Mouse (Mus musculus): ENCODE data around the gene Meis3. TPM values are rescaled to one million over a fixed set of nuclear protein-coding genes. Genes with fewer than 3 reads are reported as not detected.

Meis3 gene
- polyA plus RNA-seq, 1 experiment from 2014 or later, result 1.6 TPM

DNA sequence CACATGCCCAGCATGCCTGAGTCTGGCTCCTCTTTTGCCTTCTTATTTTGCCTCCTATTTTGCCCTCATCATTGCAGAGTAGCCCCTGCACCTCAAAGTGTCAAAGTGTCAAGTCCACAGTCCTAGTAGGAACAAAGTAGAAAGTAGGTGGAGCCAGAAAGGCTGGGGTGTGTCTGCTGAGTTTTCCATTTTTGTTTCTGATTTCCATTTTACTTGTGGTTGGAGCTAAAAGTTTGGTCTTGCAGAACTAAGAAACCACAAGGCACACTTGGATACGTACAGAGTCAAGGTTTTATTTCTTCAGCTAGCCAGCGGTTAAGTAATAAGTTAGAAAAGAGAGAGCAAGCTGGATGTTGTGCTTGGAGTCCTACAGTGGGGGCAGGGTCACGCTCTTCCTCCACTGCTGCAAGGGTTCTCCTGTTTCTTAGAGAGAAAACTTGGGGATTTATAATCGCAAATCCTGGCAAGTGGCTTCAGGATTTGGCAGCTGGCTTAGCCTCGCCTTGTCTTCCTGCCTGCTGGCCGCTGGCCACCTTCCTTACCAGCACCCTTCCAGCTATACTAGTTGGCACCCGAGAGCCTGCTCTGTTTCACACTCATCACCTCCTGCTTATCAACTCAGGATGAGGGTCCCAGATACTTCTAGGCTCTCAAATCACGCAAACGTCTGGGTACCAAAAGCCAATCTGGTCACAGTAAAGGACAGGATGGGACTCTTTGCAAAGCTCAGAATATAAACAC is 19.6 kb upstream of the Meis3 start:
- Histone ChIP-seq H3K9ac (ENCODE audit: low read depth, low read length) (no peak overlapping the region), H3K27me3 (ENCODE audit: control insufficient read depth, insufficient read depth, low read depth, low read length) (peaks cover 20% of the 10 kb centered on the region)
- 41% methylated on average over 9 of the region's 9 CpGs for WGBS (ENCODE audit: insufficient replicate concordance)

DNA sequence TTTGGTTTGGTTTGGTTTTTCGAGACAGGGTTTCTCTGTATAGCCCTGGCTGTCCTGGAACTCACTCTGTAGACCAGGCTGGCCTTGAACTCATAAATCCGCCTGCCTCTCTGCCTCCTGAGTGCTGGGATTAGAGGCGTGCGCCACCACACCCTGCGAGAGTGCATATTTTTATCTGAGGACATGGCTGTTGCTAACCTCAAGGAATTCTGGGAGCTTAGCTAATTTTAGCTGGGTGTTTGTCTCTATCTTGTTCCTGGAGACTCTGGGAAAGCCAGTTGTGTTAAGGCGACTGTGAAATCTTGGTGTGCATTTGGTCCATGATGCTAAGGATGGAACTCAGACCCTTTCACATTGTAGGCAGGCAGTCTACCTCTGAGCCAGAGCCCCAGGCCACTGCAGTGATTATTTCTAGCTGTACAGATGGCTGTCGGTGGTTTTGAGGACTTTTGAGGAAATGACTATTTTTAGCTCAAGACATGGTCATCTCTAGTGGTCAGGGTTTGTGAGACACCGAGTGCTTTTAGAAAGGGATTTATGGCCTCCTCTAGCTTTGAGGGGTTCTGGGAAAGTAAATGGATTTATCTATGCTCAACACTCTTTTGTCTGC is 18.7 kb upstream of the Meis3 start:
- H3K4me2 ChIP-seq (ENCODE audit: low read depth, low read length), result no peak overlapping the region
- H3K27ac ChIP-seq (ENCODE audit: low read length), result no peak overlapping the region
- H3K36me3 ChIP-seq (ENCODE audit: control insufficient read depth, insufficient read depth), result no peaks in the 10 kb centered on the region
- H3K9ac ChIP-seq (ENCODE audit: low read depth, low read length), result no peak overlapping the region
- H3K4me3 ChIP-seq (ENCODE audit: low read depth, low read length), result no peak overlapping the region
- ATAC-seq (ENCODE audit: low read depth), result no peak
- H3K9me3 ChIP-seq (replicated peaks; ENCODE audit: control insufficient read depth, low read length), result no peaks in the 10 kb centered on the region
- H3K27me3 ChIP-seq (ENCODE audit: control insufficient read depth, insufficient read depth, low read depth, low read length), result peaks cover 22% of the 10 kb centered on the region
- 38% methylated on average over 8 of the region's 8 CpGs for WGBS (ENCODE audit: insufficient replicate concordance)
- no peaks in the 10 kb centered on the region for H3K4me1 ChIP-seq (ENCODE audit: control insufficient read depth, low read depth, low read length)

More for the DNA sequence above, 19.6 kb upstream of the Meis3 start:
- ATAC-seq (ENCODE audit: low read depth), result no peak
- H3K27ac ChIP-seq (ENCODE audit: low read length), result no peak overlapping the region
- no peaks in the 10 kb centered on the region for H3K9me3 ChIP-seq (replicated peaks; ENCODE audit: control insufficient read depth, low read length)
- H3K36me3 ChIP-seq (ENCODE audit: control insufficient read depth, insufficient read depth), result no peaks in the 10 kb centered on the region
- H3K4me1 ChIP-seq (ENCODE audit: control insufficient read depth, low read depth, low read length), result no peaks in the 10 kb centered on the region
- no peak overlapping the region for H3K4me2 ChIP-seq (ENCODE audit: low read depth, low read length)
- H3K4me3 ChIP-seq (ENCODE audit: low read depth, low read length), result no peak overlapping the region

GRCm38 (mm10) chr7:16158735-16159134 is 16.2 kb upstream of the Meis3 start:
- 8% methylated on average over 39 of the region's 39 CpGs for WGBS (ENCODE audit: insufficient replicate concordance)
- H3K4me3 ChIP-seq (ENCODE audit: low read depth, low read length), result no peak overlapping the region
- H3K27ac ChIP-seq (ENCODE audit: low read length), result no peak overlapping the region
- H3K9me3 ChIP-seq (replicated peaks; ENCODE audit: control insufficient read depth, low read length), result no peaks in the 10 kb centered on the region
- no peaks in the 10 kb centered on the region for H3K36me3 ChIP-seq (ENCODE audit: control insufficient read depth, insufficient read depth)
- no peaks in the 10 kb centered on the region for H3K4me1 ChIP-seq (ENCODE audit: control insufficient read depth, low read depth, low read length)
- H3K4me2 ChIP-seq (ENCODE audit: low read depth, low read length), result no peak overlapping the region
- no peak for ATAC-seq (ENCODE audit: low read depth)
- H3K27me3 ChIP-seq (ENCODE audit: control insufficient read depth, insufficient read depth, low read depth, low read length), result peaks cover 22% of the 10 kb centered on the region
- H3K9ac ChIP-seq (ENCODE audit: low read depth, low read length), result no peak overlapping the region

GRCm38 (mm10) chr7:16160702-16161101 is 14.2 kb upstream of the Meis3 start:
- H3K36me3 ChIP-seq (ENCODE audit: control insufficient read depth, insufficient read depth), result no peaks in the 10 kb centered on the region
- H3K27me3 ChIP-seq (ENCODE audit: control insufficient read depth, insufficient read depth, low read depth, low read length), result peaks cover 22% of the 10 kb centered on the region
- no peak overlapping the region for H3K27ac ChIP-seq (ENCODE audit: low read length)
- no peak; the same call in 1 of the 2 replicates for ATAC-seq (ENCODE audit: low read depth)
- no peak overlapping the region for H3K4me2 ChIP-seq (ENCODE audit: low read depth, low read length)
- no peak overlapping the region for H3K4me3 ChIP-seq (ENCODE audit: low read depth, low read length)
- no peaks in the 10 kb centered on the region for H3K9me3 ChIP-seq (replicated peaks; ENCODE audit: control insufficient read depth, low read length)
- no peaks in the 10 kb centered on the region for H3K4me1 ChIP-seq (ENCODE audit: control insufficient read depth, low read depth, low read length)
- 48% methylated on average over 3 of the region's 3 CpGs for WGBS (ENCODE audit: insufficient replicate concordance)
- no peak overlapping the region for H3K9ac ChIP-seq (ENCODE audit: low read depth, low read length)

- Histone ChIP-seq H3K9me3 (replicated peaks; ENCODE audit: control insufficient read depth, low read length) (no peaks in the 10 kb centered on the region), H3K4me2 (ENCODE audit: low read depth, low read length) (no peak overlapping the region), H3K27me3 (ENCODE audit: control insufficient read depth, insufficient read depth, low read depth, low read length) (peaks cover 22% of the 10 kb centered on the region), H3K9ac (ENCODE audit: low read depth, low read length) (no peak overlapping the region), H3K27ac (ENCODE audit: low read length) (no peak overlapping the region), H3K4me3 (ENCODE audit: low read depth, low read length) (no peak overlapping the region), H3K4me1 (ENCODE audit: control insufficient read depth, low read depth, low read length) (no peaks in the 10 kb centered on the region), H3K36me3 (ENCODE audit: control insufficient read depth, insufficient read depth) (no peaks in the 10 kb centered on the region)
- WGBS (ENCODE audit: insufficient replicate concordance), result 78% methylated on average over 9 of the region's 9 CpGs
- no peak for ATAC-seq (ENCODE audit: low read depth)
Measured at GRCm38 (mm10) chr7:16161302-16161701, 13.6 kb upstream of the Meis3 start.

GRCm38 (mm10) chr7:16162036-16162435 is 12.9 kb upstream of the Meis3 start:
- no peak overlapping the region for H3K9ac ChIP-seq (ENCODE audit: low read depth, low read length)
- ATAC-seq (ENCODE audit: low read depth), result no peak
- H3K27ac ChIP-seq (ENCODE audit: low read length), result no peak overlapping the region
- no peaks in the 10 kb centered on the region for H3K36me3 ChIP-seq (ENCODE audit: control insufficient read depth, insufficient read depth)
- WGBS (ENCODE audit: insufficient replicate concordance), result 57% methylated on average over 7 of the region's 7 CpGs
- no peak overlapping the region for H3K4me3 ChIP-seq (ENCODE audit: low read depth, low read length)
- no peak overlapping the region for H3K4me2 ChIP-seq (ENCODE audit: low read depth, low read length)
- peaks cover 22% of the 10 kb centered on the region for H3K27me3 ChIP-seq (ENCODE audit: control insufficient read depth, insufficient read depth, low read depth, low read length)
- H3K4me1 ChIP-seq (ENCODE audit: control insufficient read depth, low read depth, low read length), result no peaks in the 10 kb centered on the region
- no peaks in the 10 kb centered on the region for H3K9me3 ChIP-seq (replicated peaks; ENCODE audit: control insufficient read depth, low read length)

- Histone ChIP-seq H3K36me3 (ENCODE audit: control insufficient read depth, insufficient read depth) (no peaks in the 10 kb centered on the region), H3K4me1 (ENCODE audit: control insufficient read depth, low read depth, low read length) (no peaks in the 10 kb centered on the region; the same call in 1 of the 2 replicates), H3K27ac (ENCODE audit: low read length) (no peak overlapping the region), H3K9me3 (replicated peaks; ENCODE audit: control insufficient read depth, low read length) (no peaks in the 10 kb centered on the region), H3K9ac (ENCODE audit: low read depth, low read length) (no peak overlapping the region), H3K27me3 (ENCODE audit: control insufficient read depth, insufficient read depth, low read depth, low read length) (peaks cover 33% of the 10 kb centered on the region), H3K4me2 (ENCODE audit: low read depth, low read length) (no peak overlapping the region), H3K4me3 (ENCODE audit: low read depth, low read length) (no peak overlapping the region)
- ATAC-seq (ENCODE audit: low read depth), result no peak
- WGBS (ENCODE audit: insufficient replicate concordance), result 0% methylated on average over 1 of the region's 1 CpGs
Measured at GRCm38 (mm10) chr7:16172141-16172581, 2.7 kb upstream of the Meis3 start.

GRCm38 (mm10) chr7:16172586-16173140 is 2.2 kb upstream of the Meis3 start:
- Histone ChIP-seq H3K9ac (ENCODE audit: low read depth, low read length) (no peak overlapping the region), H3K4me3 (ENCODE audit: low read depth, low read length) (no peak overlapping the region), H3K9me3 (replicated peaks; ENCODE audit: control insufficient read depth, low read length) (no peaks in the 10 kb centered on the region), H3K4me1 (ENCODE audit: control insufficient read depth, low read depth, low read length) (no peaks in the 10 kb centered on the region; the same call in 1 of the 2 replicates), H3K27me3 (ENCODE audit: control insufficient read depth, insufficient read depth, low read depth, low read length) (peaks cover 36% of the 10 kb centered on the region), H3K36me3 (ENCODE audit: control insufficient read depth, insufficient read depth) (no peaks in the 10 kb centered on the region), H3K4me2 (ENCODE audit: low read depth, low read length) (no peak overlapping the region), H3K27ac (ENCODE audit: low read length) (no peak overlapping the region)
- WGBS (ENCODE audit: insufficient replicate concordance), result 20% methylated on average over 1 of the region's 1 CpGs
- no peak for ATAC-seq (ENCODE audit: low read depth)

- H3K9me3 ChIP-seq (replicated peaks; ENCODE audit: control insufficient read depth, low read length), result no peaks in the 10 kb centered on the region
- no peaks in the 10 kb centered on the region; the same call in 1 of the 2 replicates for H3K4me1 ChIP-seq (ENCODE audit: control insufficient read depth, low read depth, low read length)
- WGBS (ENCODE audit: insufficient replicate concordance), result 30% methylated on average over 5 of the region's 5 CpGs
- H3K27me3 ChIP-seq (ENCODE audit: control insufficient read depth, insufficient read depth, low read depth, low read length), result peaks cover 36% of the 10 kb centered on the region
- no peak overlapping the region for H3K4me3 ChIP-seq (ENCODE audit: low read depth, low read length)
- no peaks in the 10 kb centered on the region for H3K36me3 ChIP-seq (ENCODE audit: control insufficient read depth, insufficient read depth)
- H3K9ac ChIP-seq (ENCODE audit: low read depth, low read length), result no peak overlapping the region
- ATAC-seq (ENCODE audit: low read depth), result no peak
- no peak overlapping the region for H3K4me2 ChIP-seq (ENCODE audit: low read depth, low read length)
- no peak overlapping the region for H3K27ac ChIP-seq (ENCODE audit: low read length)
Measured at GRCm38 (mm10) chr7:16173146-16173545, 1.7 kb upstream of the Meis3 start.

All from liver, embryonic 16.5 days (tissue).